Mouse (Mus musculus): ENCODE results near the gene Tab1.

Gene Tab1

GRCm38 (mm10) chr15:80163274-80163673, 30.3 kb downstream of the Tab1 start:
- no peak for DNase-seq (ENCODE audit: low read depth, low spot score)

DNA sequence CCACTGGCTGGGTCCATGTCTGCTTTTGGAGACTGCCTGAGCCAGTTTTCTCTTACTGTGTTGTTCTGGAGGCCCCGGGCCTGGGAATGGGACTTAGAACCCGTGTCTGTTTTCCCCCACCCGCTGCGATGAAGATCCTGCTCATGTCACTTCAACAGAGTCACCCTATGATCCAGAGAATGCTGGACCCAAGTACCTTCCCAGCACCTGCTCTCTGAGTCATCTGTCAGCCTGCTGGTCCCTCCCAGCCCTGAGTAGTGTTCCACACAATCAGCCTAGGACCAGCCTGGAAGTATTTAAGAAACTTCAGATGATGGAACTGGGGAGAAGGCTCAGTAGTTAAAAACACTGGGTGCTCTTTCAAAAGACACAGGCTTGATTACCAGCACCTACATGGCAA, 30.8 kb downstream of the Tab1 start:
- no peak for DNase-seq (ENCODE audit: low read depth, low spot score)

DNA sequence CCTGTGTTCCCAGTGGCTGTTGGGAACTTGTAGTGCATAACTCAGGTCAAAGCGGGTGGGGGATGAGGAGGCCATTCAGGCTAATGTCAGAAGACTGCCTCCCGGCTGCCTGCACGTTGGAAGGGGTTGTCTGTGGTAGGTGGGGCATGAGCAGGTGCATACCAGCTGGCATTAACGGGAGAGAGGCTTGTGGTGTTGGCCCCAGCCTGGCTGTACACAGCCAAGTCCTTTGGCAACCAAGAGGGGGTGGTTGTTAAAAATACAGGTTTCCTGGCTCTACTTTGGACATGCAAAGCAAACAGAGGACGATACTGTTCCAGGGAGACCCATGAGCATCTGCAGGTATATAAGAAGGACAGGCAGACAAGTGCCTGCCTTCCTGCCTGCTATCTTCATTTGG, 32.5 kb downstream of the Tab1 start:
- no peak for DNase-seq (ENCODE audit: low read depth, low spot score)

DNA sequence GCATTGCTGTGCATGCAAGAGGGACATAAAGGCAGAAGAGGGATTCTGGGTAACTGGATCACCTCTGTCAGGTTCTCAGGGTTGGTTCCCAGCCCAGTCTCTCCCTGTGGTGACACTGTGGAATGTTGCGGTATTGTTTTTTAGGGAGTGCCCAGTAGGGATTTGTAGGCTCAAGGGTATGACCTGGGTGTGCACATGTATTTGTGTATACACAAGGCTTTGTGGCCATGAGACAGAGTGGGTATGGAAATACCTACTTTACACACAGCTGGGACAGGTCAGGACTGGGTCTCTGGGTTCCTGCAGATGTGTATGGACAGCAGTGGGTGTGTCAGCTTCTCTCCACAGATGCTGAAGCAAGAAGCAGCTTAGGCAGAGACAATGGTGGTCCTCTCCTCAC, 36.6 kb downstream of the Tab1 start:
- DNase-seq (ENCODE audit: low read depth, low spot score) = no peak

DNA sequence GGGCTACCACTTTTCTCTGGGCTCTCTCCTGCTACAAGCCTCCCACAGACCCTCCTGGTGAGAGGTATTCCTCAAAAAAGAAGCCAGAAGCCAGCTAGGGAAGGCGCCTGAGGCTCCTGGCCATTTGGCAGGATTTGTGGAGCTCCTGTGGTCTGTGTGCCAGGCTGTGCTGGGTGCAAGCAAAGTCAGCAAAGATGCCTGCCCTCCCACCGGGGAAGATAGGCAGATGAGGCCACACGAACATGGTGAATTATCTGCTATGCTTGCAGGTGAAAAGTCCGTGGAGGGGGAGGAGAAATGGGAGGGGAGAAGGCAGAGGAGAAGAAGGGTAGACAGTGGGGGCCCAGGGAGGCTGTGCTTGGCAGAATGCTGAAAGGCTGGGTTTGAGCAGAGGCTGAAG, 37.4 kb downstream of the Tab1 start:
- DNase-seq (ENCODE audit: low read depth, low spot score) = no peak

GRCm38 (mm10) chr15:80171286-80171685, 38.4 kb downstream of the Tab1 start:
- no peak for DNase-seq (ENCODE audit: low read depth, low spot score)

GRCm38 (mm10) chr15:80171791-80172190, 38.9 kb downstream of the Tab1 start:
- DNase-seq (ENCODE audit: low read depth, low spot score) = no peak

GRCm38 (mm10) chr15:80173001-80173771, 40.3 kb downstream of the Tab1 start, which contains the start of gene Mgat3:
Mgat3 (plus strand) TSS chr15:80173721.
- DNase-seq (ENCODE audit: low read depth, low spot score) = peak; percentile 65

- no peak for DNase-seq (ENCODE audit: low read depth, low spot score)
Observed at GRCm38 (mm10) chr15:80173781-80174597, 41.1 kb downstream of the Tab1 start.

DNA sequence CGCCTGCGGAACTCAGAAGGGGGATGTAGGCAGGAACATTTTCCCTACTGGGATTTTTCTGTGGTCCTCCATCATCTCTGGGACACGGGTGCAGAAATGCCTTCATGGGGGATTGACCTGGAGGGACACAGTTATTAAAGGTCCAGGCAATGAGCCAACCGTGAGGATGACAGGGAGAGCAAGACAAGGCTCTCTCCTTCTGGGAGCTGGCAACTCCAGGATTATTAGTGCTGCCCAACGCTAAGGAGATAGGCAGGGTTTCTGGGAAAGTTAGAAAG, 41.6 kb downstream of the Tab1 start:
- no peak for DNase-seq (ENCODE audit: low read depth, low spot score)

DNA sequence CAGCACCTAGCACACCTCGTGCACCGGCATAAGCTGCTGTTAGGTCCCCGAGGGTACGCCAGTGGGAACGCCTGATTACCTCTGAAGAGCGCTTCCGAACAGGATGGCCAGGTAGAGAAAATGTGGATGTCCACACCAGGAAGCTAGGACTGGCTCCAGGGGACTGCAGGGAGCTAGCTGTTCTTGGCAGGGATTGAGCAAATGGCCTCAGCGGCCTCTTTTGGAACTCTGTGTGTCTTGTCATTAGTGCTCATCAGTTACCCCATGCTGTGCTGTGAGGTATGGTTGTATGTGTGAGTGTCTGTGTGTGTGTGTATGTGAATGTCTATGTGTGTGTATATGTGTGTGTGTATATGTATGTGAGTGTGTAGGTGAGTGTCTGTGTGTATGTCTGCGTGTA, 42.4 kb downstream of the Tab1 start:
- no peak for DNase-seq (ENCODE audit: low read depth, low spot score)

DNA sequence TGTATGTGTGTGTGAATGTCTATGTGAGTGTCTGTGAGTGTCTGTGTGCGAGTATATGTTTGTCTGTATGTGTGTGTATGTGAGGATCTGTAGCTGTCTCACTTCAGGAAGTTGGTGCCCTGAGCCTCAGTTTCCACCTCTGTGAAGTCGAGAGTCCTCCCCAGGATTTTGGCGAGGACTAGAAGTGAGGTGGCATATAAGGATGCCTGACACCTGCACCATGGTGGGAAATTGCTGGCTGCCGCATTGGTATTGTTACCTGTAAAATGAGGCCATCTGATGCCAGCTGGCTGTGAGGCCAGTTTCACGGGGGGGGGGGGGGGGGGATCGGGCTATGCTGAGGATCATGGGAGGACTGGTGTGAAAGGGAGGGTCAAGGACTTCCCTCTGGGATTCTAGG, 42.8 kb downstream of the Tab1 start:
- DNase-seq (ENCODE audit: low read depth, low spot score) = no peak

- DNase-seq (ENCODE audit: low read depth, low spot score) = no peak
Observed at GRCm38 (mm10) chr15:80181561-80181960, 48.6 kb downstream of the Tab1 start.

DNA sequence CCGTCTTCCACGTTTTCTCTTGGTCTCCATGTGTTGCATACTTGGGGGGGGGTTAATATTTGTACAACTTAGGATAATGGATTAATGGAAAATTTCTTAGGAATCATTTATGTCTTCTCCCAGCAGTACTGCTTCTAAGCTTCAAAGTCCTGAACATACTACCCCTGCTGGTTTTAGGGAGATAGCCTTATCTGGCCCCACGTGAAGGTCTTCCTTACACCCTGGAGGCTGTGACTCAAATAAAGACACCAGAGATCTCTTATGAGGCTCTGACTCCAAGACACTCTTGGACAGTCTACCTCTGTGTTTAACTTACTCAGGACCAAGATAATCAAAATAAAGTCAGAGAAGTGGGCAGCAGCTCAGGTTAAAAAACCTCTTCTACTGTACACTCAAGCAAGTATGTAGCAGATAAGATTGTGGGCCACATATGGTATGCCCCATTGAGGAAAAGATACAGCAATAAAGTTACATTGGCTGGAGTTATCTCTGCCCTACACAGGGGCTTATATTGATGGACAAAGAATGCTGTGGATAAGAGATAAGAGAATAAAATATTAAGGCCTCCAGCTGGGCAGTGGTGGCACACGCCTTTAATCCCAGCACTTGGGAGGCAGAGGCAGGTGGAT, 49.3 kb downstream of the Tab1 start:
- DNase-seq (ENCODE audit: low read depth, low spot score) = no peak

DNA sequence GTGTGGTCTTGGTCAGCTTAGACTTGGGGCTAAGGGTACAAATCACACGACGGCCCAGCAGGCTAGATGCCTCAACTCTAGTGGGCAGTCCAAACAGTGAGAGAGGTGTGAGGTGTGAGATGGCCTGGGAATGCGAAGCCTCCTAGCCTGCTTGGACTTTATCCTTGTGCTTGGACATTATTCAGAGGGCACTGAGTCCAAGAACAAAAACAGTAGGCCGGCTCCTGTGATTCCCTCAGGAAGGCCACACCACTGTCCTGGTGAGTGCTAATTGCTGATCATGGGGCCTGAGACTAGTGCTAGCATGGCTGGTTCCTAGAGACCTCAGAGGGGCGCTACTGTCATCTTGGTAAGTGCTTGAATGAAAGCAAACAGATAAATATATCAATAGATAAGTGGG, 56.0 kb downstream of the Tab1 start:
- DNase-seq (ENCODE audit: low read depth, low spot score) = no peak

DNA sequence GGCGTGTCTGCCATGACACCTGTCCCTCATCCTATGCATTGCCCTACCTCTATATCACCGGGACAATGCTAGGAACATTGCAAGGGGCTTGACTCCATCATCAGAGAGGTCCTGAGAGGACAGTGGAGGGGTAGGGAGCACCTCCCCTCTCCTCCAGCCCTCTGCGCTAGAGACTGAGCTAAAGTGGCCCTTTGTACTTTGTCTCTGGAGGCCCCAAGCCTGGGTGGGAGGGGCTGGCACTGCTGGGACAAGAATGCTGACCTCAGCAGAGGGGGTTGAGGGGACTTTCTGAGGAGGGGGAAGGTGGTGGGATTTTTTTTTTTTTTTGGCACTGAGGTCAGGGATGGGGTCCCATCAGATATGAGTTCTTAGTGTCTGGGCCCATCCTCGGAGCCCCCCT, 57.1 kb downstream of the Tab1 start:
- DNase-seq (ENCODE audit: low read depth, low spot score) = no peak

GRCm38 (mm10) chr15:80191585-80192245, 58.8 kb downstream of the Tab1 start:
- DNase-seq (ENCODE audit: low read depth, low spot score) = no peak

DNA sequence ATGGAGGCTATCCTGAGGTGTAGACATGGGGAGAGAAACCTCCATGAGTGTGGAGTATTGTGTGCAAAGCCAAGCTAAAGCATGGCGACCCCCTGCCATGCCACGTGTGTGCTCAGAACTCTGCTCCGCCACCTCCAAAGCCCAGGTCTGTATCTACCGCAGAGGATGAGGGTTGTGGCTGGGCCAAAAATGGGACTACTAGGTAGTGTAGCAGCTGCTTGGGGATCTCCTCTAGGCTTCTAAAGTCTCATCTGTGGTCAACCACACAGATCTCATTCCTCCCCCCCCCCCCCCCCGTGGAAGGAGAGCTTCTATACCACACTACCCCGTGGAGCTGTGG, 59.3 kb downstream of the Tab1 start:
- DNase-seq (ENCODE audit: low read depth, low spot score) = no peak

DNA sequence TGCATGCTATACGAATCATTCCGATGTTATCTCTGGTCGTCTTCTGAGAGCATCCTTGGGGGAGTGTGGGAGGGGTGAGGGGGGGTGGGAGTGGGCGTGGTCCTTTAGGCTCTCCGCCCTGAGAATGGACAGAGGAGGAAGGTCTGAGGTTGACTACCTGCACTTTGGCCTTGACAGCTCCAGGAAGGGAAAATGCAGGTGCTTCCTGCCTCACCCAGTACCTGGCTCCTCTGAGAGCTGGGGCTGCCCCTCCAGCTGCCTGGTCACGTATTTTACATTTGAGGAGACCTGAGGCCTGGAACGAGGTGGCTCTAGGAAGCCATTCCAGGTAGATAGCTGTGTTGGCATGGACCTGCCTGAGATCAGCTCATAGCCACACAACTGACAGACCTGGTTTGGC, 59.9 kb downstream of the Tab1 start:
- no peak for DNase-seq (ENCODE audit: low read depth, low spot score)

GRCm38 (mm10) chr15:80199556-80199955, 66.6 kb downstream of the Tab1 start:
- DNase-seq (ENCODE audit: low read depth, low spot score) = no peak

DNA sequence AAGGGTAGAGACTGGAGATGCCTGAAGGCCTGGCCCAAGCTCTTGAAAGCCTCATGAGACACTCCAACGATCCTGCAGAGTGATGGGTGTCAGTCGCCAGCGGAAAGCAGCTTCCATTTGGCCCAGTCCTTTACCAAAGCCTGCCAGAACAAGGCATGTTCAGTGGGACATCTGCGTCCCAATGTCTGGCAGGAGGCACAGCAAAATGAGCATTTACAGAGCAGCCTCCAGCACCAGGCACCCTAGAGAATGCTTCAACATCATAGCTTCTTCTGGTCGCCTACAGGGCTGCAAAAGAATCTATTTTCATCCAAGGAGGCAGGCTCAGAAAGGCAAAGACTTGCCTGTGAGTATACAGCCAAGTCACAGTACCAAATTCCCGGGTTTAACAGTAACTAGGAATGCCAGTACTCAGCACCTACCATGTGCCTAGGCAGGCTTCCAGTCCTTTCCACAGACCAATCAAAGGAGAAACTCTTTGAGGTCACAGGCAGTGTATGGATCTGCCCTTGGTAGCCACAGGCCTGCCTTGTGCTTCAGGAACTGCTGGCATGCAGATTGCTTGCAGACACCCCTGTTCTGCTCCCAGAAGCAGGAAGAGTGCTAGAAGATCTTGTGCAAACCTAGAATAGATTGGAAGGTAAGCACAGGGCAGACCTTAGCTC, 69.3 kb downstream of the Tab1 start:
- DNase-seq (ENCODE audit: low read depth, low spot score) = no peak

- peak; percentile 64 for DNase-seq (ENCODE audit: low read depth, low spot score)
Observed at GRCm38 (mm10) chr15:80203406-80203805, 70.5 kb downstream of the Tab1 start.
